Comparison of ENCODE assay signal across 7 mouse cellular contexts in the genomic region with DNA sequence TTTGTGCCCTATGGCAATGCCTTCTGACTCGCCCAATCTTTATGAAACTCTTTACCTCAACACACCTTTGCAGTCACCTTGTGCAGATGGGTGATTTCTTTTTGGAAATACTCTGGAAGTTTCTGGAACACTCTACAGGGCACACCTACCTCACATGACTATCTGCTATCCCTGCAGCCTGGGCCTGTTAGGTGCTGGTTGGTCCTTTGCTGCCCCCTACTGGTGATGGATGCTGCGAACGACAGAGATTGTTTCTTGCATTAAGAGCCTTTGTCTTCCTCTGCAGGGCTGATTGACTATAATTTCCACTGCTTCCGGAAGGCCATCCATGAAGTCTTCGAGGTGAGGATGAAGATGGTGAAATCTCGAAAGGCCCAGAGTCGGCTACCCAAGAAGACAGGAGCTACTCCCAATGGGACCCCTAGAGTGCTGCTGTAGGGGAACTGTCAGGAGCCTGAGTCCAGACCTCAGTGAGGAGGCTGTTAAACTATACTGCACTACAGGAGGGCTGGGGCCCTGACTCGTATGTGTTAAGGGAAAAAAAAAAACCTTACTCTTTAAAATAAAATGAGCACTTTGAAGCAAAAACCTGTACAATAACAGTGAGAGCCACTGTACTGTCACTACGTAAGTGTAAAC. TPM values are rescaled to one million over a fixed set of nuclear protein-coding genes. Genes with fewer than 3 reads are reported as not detected.
A peak's percentile ranks its signal among the peaks of the same experiment; 100 is the strongest.
DNase-seq lines count a peak whose midpoint lies in the region; ATAC-seq and TF ChIP-seq lines count a peak whose summit lies in the region.

No protein-coding gene starts in this region.

- no peak overlapping the region for H3K4me2 ChIP-seq in midbrain, embryonic 15.5 days

- no peak overlapping the region for H3K9ac ChIP-seq in midbrain, embryonic 15.5 days

- no peaks in the 10 kb centered on the region for H3K27me3 ChIP-seq in kidney, adult 2 months (replicated peaks; ENCODE audit: control insufficient read depth, insufficient read depth, low read length)
- H3K27me3 ChIP-seq in limb, embryonic 10.5 days (ENCODE audit: low read depth, poor library complexity, severe bottlenecking): no peaks in the 10 kb centered on the region
- H3K27me3 ChIP-seq in midbrain, embryonic 15.5 days (replicated peaks): no peaks in the 10 kb centered on the region

- ATAC-seq in midbrain, embryonic 15.5 days (replicated peaks): peak; percentile 89

- H3K27ac ChIP-seq in kidney, adult 2 months (ENCODE audit: insufficient read depth, low read depth, low read length): no peak overlapping the region
- no peak overlapping the region for H3K27ac ChIP-seq in limb, embryonic 10.5 days
- no peak overlapping the region for H3K27ac ChIP-seq in midbrain, embryonic 15.5 days

- DNase-seq in adrenal gland, postnatal 10 days: peak; percentile 93
- peak; percentile 84 for DNase-seq in embryo, embryonic 9.5 days (ENCODE audit: extremely low spot score)
- peak; percentile 96 for DNase-seq in heart, adult 11 months
- DNase-seq in kidney, adult 2 months: peak; percentile 93
- peak; percentile 92 for DNase-seq in limb, embryonic 10.5 days (ENCODE audit: low spot score)
- peak; percentile 70 to 86 for DNase-seq in spleen, adult 18-20 months

- no peaks in the 10 kb centered on the region for H3K4me1 ChIP-seq in kidney, adult 2 months (ENCODE audit: control insufficient read depth, insufficient read depth, low read length)
- H3K4me1 ChIP-seq in limb, embryonic 10.5 days: no peaks in the 10 kb centered on the region
- H3K4me1 ChIP-seq in midbrain, embryonic 15.5 days: 0 out of 2 replicates have a peak, but pooled peaks cover 3% of the 10 kb centered on the region

- no peaks in the 10 kb centered on the region for H3K36me3 ChIP-seq in kidney, adult 2 months (ENCODE audit: control insufficient read depth, insufficient read depth, low read length)
- peaks cover 22% of the 10 kb centered on the region for H3K36me3 ChIP-seq in limb, embryonic 10.5 days
- peaks cover 16% of the 10 kb centered on the region; the same call in 1 of the 2 replicates for H3K36me3 ChIP-seq in midbrain, embryonic 15.5 days (replicated peaks)

- H3K4me3 ChIP-seq in kidney, adult 2 months (ENCODE audit: insufficient read depth, low read depth, low read length): no peak overlapping the region
- no peak overlapping the region for H3K4me3 ChIP-seq in limb, embryonic 10.5 days
- H3K4me3 ChIP-seq in midbrain, embryonic 15.5 days: no peak overlapping the region

- TF ChIP-seq CTCF in kidney, adult 2 months (conservative IDR thresholded peaks at IDR 0.05; ENCODE audit: insufficient read depth, insufficient read length, low read depth, low read length): peak; percentile 97

- H3K9me3 ChIP-seq in limb, embryonic 10.5 days (replicated peaks): no peaks in the 10 kb centered on the region
- no peaks in the 10 kb centered on the region for H3K9me3 ChIP-seq in midbrain, embryonic 15.5 days

- no peak for TF ChIP-seq POLR2A in kidney, adult 2 months (IDR thresholded peaks at IDR 0.05; ENCODE audit: low read depth, low read length)

- 40% methylated on average over 9 of the region's 9 CpGs for WGBS in kidney, adult 2 months
- WGBS in limb, embryonic 10.5 days: 57% methylated on average over 9 of the region's 9 CpGs
- WGBS in midbrain, embryonic 15.5 days: 53% methylated on average over 9 of the region's 9 CpGs

RNA-seq across cellular contexts. Expression of gene Ube2j1, which starts 12.7 kb away (rescaled TPM):
- total RNA-seq in adrenal gland, postnatal 10 days (2021): 10 to 100 TPM; 64.9 to 77.5 TPM
- 15.8 and 19.1 TPM in 2 replicates for polyA plus RNA-seq in kidney, adult 2 months (2012; rRNA removed)
- polyA plus RNA-seq in limb, embryonic 10.5 days (2016; fragmentation: Nextera tagmentation; extraction: Ambion mirVana): 38.3 and 38.7 TPM in 2 replicates
- 58.1 and 60.6 TPM in 2 replicates for polyA plus RNA-seq in midbrain, embryonic 15.5 days (2015; fragmentation: Nextera tagmentation; extraction: Ambion mirVana)

RNA-seq across cellular contexts. Expression of gene Rragd, which starts 35.6 kb away (rescaled TPM):
- total RNA-seq in adrenal gland, postnatal 10 days (2021): 10 to 100 TPM in 1 of 2 experiments, 1 to 10 TPM in 1; 7.4 to 11.0 TPM
- polyA plus RNA-seq in kidney, adult 2 months (2012; rRNA removed): 14.3 and 18.9 TPM in 2 replicates
- 17.0 and 21.2 TPM in 2 replicates for polyA plus RNA-seq in limb, embryonic 10.5 days (2016; fragmentation: Nextera tagmentation; extraction: Ambion mirVana)
- polyA plus RNA-seq in midbrain, embryonic 15.5 days (2015; fragmentation: Nextera tagmentation; extraction: Ambion mirVana): 31.3 and 32.2 TPM in 2 replicates

RNA-seq across cellular contexts. Expression of gene Gabrr2, which starts 44.3 kb away (rescaled TPM):
- total RNA-seq in adrenal gland, postnatal 10 days (2021): under 1 TPM; 0.39 to 0.45 TPM
- polyA plus RNA-seq in kidney, adult 2 months (2012; rRNA removed): 0.56 and 0.66 TPM in 2 replicates
- 0.10 TPM in 1 of 2 replicates, not detected in the other for polyA plus RNA-seq in limb, embryonic 10.5 days (2016; fragmentation: Nextera tagmentation; extraction: Ambion mirVana)
- 0.72 and 1.1 TPM in 2 replicates for polyA plus RNA-seq in midbrain, embryonic 15.5 days (2015; fragmentation: Nextera tagmentation; extraction: Ambion mirVana)
